Mouse (Mus musculus) colon, adult 2 months (tissue): ENCODE results near the gene Olfr1511. TPM values are rescaled to one million over a fixed set of nuclear protein-coding genes. Genes with fewer than 3 reads are reported as not detected.

Experiments
- polyA plus RNA-seq: library from polyadenylated mRNA; depleted of rRNA; stranded (reverse); fragments of >200 nt; gene quantifications from 2 replicates; pipeline ENCODE4 v1.2.3, GENCODE M21; 2012; rRNA removed

The Olfr1511 gene
- not detected in 2 replicates for polyA plus RNA-seq

DNA sequence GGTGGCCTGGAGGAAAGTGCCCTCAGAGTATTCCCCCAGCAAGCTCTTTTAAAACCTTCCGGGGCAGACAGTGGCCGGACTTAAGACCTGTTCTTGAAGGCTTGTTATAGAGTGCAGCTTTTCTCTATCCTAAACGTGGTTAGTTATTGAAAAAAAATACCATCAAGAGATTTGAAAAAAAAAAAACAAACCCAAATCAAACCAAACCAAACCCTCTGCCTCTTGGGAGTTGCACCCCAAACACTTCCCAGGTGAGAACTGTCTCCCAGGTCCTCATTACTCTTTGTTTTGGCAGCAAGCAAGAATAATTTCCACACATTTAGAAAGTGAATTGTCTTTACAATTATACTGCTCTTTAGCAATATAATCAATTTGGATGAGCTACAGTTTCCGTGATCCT is at the start of gene Olfr1511:
TSS of gene Olfr1511 (minus strand) at position 101 of the 400 bp plus-strand sequence.

GRCm38 (mm10) chr14:52442690-52443089 is 45.5 kb upstream of the Olfr1511 start, which contains the start of gene Olfr1509:
Gene Olfr1509 (plus strand): TSS chr14:52442990.

GRCm38 (mm10) chr14:52414273-52414672 is 17.1 kb upstream of the Olfr1511 start, which contains the start of gene Olfr1510:
Gene Olfr1510 (minus strand): TSS chr14:52414373.

DNA sequence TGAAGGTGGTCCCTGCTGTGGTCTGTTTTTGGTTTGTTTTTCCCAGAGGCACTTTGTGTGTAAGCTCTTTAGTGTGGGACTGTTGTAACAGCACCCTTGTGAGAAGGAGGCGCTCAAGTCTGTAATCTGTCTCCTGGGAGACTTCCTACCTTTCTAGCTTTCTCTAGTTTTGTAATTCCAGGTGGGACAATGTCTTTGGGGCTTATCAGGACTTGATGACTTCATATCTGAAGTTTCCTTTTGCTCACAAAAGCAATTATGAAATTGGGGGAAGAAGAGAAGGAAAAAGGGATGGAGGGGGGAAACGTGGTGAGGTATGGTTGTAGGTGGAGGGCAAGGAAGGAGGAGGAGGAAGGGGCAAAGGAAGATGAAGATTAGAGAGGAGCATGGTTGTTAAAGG is 18.1 kb downstream of the Olfr1511 start, which contains the start of gene Olfr1512:
TSS of gene Olfr1512 (minus strand) at position 101 of the 400 bp plus-strand sequence.

GRCm38 (mm10) chr14:52356308-52356707 is 40.9 kb downstream of the Olfr1511 start, which contains the start of gene Olfr1513:
Gene Olfr1513 (minus strand): TSS chr14:52356408.

Other genes starting within 250 kb of the Olfr1511 start
- gene Supt16, start 200.0 kb downstream of the Olfr1511 start, polyA plus RNA-seq = 4.6 and 5.1 TPM in 2 replicates
- 20.4 and 20.8 TPM in 2 replicates for gene Chd8, start 139.6 kb downstream of the Olfr1511 start, polyA plus RNA-seq
- gene Tox4, start 118.2 kb downstream of the Olfr1511 start, polyA plus RNA-seq = 19.3 and 25.7 TPM in 2 replicates
- 3.2 TPM in 2 replicates for gene Rab2b, start 117.8 kb downstream of the Olfr1511 start, polyA plus RNA-seq
- gene Mettl3, start 92.3 kb downstream of the Olfr1511 start, polyA plus RNA-seq = 14.6 and 19.4 TPM in 2 replicates
- 2.3 and 2.4 TPM in 2 replicates for gene Sall2, start 68.6 kb downstream of the Olfr1511 start, polyA plus RNA-seq
- not detected in 2 replicates for gene Olfr1513, start 41.0 kb downstream of the Olfr1511 start, polyA plus RNA-seq
- not detected in 2 replicates for gene Olfr1512, start 18.2 kb downstream of the Olfr1511 start, polyA plus RNA-seq
- not detected in 2 replicates for gene Olfr1510, start 17.0 kb upstream of the Olfr1511 start, polyA plus RNA-seq
- not detected in 2 replicates for gene Olfr1509, start 45.6 kb upstream of the Olfr1511 start, polyA plus RNA-seq
- gene Olfr1508, start 70.1 kb upstream of the Olfr1511 start, polyA plus RNA-seq = not detected in 2 replicates
- gene Olfr1507, start 98.4 kb upstream of the Olfr1511 start, polyA plus RNA-seq = not detected in 2 replicates